Mouse (Mus musculus) kidney, postnatal 14 days (tissue): ENCODE data around the gene C130050O18Rik.
A peak's percentile ranks its signal among the peaks of the same experiment; 100 is the strongest.

Experiments used
- DNase-seq: peaks from one replicate; pipeline ENCODE4 v3.0.0; 2022; ENCODE audit warnings: mixed read lengths

Gene C130050O18Rik

GRCm38 (mm10) chr5:139429818-139430341 lies 24.8 kb downstream of the C130050O18Rik start:
- peak; percentile 45 for DNase-seq

- no peak for DNase-seq
These were observed 27.3 kb downstream of the C130050O18Rik start for GRCm38 (mm10) chr5:139432333-139432732.

GRCm38 (mm10) chr5:139432747-139433508 lies 27.8 kb downstream of the C130050O18Rik start:
- DNase-seq: no peak

- no peak for DNase-seq
These were observed 28.9 kb downstream of the C130050O18Rik start for GRCm38 (mm10) chr5:139433842-139434568.

GRCm38 (mm10) chr5:139434940-139435339 lies 29.9 kb downstream of the C130050O18Rik start:
- DNase-seq: no peak

- no peak for DNase-seq
These were observed 32.7 kb downstream of the C130050O18Rik start for GRCm38 (mm10) chr5:139437769-139438168.

GRCm38 (mm10) chr5:139438440-139438839 lies 33.4 kb downstream of the C130050O18Rik start:
- DNase-seq: no peak

GRCm38 (mm10) chr5:139440451-139440850 lies 35.4 kb downstream of the C130050O18Rik start:
- DNase-seq: no peak

- no peak for DNase-seq
These were observed 36.0 kb downstream of the C130050O18Rik start for GRCm38 (mm10) chr5:139440926-139441725.

GRCm38 (mm10) chr5:139441726-139442018 lies 36.6 kb downstream of the C130050O18Rik start:
- no peak for DNase-seq

- DNase-seq: no peak
These were observed 37.3 kb downstream of the C130050O18Rik start for GRCm38 (mm10) chr5:139442428-139442827.

GRCm38 (mm10) chr5:139442962-139443361 lies 37.9 kb downstream of the C130050O18Rik start:
- no peak for DNase-seq

GRCm38 (mm10) chr5:139445258-139445657 lies 40.2 kb downstream of the C130050O18Rik start:
- no peak for DNase-seq

GRCm38 (mm10) chr5:139448025-139448424 lies 42.9 kb downstream of the C130050O18Rik start:
- DNase-seq: no peak

- peak; percentile 55 for DNase-seq
These were observed 44.2 kb downstream of the C130050O18Rik start for GRCm38 (mm10) chr5:139449161-139449791.

- no peak for DNase-seq
These were observed 44.8 kb downstream of the C130050O18Rik start for GRCm38 (mm10) chr5:139449926-139450325.

GRCm38 (mm10) chr5:139453031-139453430 lies 48.0 kb downstream of the C130050O18Rik start:
- DNase-seq: no peak

GRCm38 (mm10) chr5:139455166-139455565 lies 50.1 kb downstream of the C130050O18Rik start:
- DNase-seq: no peak

- no peak for DNase-seq
These were observed 52.2 kb downstream of the C130050O18Rik start for GRCm38 (mm10) chr5:139457241-139457640.

- no peak for DNase-seq
These were observed 54.9 kb downstream of the C130050O18Rik start for GRCm38 (mm10) chr5:139459938-139460337.

GRCm38 (mm10) chr5:139460384-139461067 lies 55.4 kb downstream of the C130050O18Rik start, which contains the start of gene 3110082I17Rik:
Gene 3110082I17Rik (minus strand): TSS chr5:139460527.
- peak; percentile 99 for DNase-seq

- no peak for DNase-seq
These were observed 59.8 kb downstream of the C130050O18Rik start for GRCm38 (mm10) chr5:139464874-139465273.
